Mouse (Mus musculus) spleen, adult 12 weeks (tissue): ENCODE measurements around the gene Akap3.

Experiments
- DNase-seq: peaks from one replicate; pipeline ENCODE4 v3.0.0; 2022; ENCODE audit warnings: low spot score

The Akap3 gene

GRCm38 (mm10) chr6:126852881-126853280 is at the start of gene Akap3:
Gene Akap3, plus strand, starts transcription at chr6:126853098.
- no peak for DNase-seq

DNA sequence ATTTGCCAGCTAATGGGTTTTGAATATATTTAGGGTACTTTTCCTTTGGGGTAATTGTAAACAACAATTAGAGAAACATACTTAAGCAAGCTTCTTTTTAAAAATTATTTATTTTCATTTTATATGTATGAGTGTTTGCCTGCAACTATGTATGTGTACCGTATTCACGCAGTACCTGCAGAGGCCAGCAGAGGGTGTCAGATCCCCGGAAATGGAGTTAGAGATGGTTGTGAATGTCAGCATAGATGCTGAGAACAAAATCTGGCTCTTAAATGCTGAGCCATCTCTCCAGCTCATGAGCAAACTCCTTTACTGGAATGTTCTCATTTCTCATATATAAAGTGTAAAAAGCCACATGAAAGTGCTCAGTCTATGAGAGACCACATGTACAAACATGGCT is 46.1 kb upstream of the Akap3 start:
- DNase-seq, result no peak

- no peak for DNase-seq
Observed at GRCm38 (mm10) chr6:126808134-126808533, 44.8 kb upstream of the Akap3 start.

- no peak for DNase-seq
Observed at GRCm38 (mm10) chr6:126808561-126808960, 44.3 kb upstream of the Akap3 start.

DNA sequence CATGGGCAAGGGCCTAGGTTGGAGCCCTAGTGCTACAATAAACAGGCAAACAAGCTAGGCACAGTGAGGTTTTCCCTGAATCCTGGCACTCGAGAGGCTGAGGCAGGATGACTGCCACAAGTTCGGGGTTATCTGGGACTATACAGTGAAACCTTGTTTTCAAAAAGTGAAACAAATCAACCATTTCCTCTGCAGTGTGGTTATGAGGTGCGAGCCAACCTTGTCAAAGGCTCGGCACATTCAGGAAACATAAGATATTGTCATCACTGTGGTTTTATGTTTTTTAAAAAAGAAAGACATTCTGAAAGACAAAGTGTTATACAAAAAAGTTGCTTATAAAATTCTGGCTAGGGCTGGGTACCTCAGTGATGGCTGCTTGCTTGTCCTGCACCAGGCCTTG is 41.4 kb upstream of the Akap3 start:
- DNase-seq, result no peak

DNA sequence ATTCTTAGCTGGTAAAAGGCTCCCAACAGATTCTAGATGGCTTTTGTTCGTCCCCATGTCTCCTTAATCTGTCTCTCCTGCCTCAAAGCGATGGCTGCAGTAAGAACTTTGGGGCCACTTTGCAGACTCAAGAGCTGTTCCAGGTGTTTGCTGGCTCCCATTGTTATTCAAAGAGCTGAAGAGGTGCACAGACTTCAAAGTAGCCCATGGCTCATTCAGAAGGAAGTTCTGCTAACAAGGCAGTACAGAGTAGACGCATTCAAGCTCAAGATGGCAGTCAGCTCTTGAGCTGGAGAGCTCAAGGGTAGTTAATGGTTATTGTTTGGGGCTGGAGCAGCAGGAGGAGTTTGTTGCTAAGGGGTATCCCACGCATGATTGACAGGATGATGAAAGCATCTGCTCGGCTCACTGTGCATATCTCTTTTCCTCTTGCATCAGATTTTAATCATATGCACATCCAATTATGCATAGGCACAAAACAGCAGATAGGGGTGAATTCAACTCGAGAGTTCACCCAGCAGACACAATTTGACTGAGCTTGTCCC is 37.6 kb upstream of the Akap3 start:
- no peak for DNase-seq

GRCm38 (mm10) chr6:126816338-126816737 is 36.6 kb upstream of the Akap3 start:
- DNase-seq, result no peak

GRCm38 (mm10) chr6:126823087-126823486 is 29.8 kb upstream of the Akap3 start:
- no peak for DNase-seq

DNA sequence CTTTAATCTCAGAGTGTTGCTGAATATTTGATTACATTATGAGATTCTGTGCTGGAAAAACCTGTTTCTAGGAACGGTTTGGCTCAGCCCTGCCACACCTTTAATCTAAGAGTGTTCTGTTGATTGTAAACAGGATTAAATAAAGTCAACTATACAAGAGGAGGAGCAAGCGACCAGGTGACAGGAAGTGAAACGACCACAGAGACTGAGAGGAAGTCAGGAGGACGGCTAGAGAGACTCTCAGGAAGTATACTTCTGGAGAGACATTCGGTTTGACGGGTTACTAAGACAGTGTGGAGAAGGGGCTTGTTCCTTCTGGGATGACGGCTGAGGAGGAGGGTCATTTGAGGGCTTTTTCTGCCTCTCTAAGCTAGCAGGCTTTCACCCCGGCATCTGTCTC is 16.3 kb upstream of the Akap3 start:
- no peak for DNase-seq

GRCm38 (mm10) chr6:126848712-126849704 is 3.9 kb upstream of the Akap3 start, which contains the start of gene Ndufa9:
Gene Ndufa9, minus strand, starts transcription at chr6:126849136.
- peak; percentile 83 for DNase-seq

DNA sequence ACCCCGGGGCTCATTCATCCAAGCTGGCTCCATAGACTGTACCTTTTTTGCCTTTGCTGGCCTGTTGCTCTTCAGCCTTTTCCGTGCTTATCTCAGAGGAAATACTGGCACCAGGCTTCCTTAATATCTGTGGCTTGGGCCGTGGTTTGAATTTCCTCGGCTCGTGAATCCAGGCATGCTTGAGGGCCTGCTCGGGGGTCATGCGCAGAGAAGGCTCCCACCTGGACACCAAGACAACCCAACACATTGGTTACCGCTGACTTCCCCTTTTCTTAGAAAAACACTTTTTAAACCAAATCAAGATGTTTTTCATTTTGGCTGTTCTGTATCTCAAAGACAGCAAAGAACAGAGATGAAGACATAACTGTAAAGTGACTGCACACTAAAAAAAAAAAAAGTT is 24.2 kb downstream of the Akap3 start:
- DNase-seq, result no peak

DNA sequence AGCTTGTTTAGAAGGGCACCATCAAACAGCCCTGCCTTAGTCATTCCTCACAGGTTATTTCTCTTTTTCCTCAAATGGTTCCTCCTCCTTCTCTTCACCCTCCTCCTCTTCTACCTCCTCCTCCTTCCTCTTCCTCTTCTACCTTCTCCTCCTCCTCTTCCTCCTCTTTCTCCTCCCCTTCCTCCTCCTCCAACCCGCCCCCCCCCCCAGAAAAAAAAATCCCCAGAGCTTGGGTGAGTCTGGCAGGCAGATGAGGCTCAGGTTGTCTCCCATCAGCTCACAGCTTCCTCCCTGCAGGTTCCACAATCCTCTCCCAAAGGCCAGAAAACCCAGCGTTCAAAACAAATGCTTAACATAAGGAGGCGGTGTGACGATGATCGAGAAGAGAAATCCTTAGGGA is 54.5 kb downstream of the Akap3 start:
- no peak for DNase-seq

GRCm38 (mm10) chr6:126907876-126908275 is 55.0 kb downstream of the Akap3 start:
- DNase-seq, result no peak

DNA sequence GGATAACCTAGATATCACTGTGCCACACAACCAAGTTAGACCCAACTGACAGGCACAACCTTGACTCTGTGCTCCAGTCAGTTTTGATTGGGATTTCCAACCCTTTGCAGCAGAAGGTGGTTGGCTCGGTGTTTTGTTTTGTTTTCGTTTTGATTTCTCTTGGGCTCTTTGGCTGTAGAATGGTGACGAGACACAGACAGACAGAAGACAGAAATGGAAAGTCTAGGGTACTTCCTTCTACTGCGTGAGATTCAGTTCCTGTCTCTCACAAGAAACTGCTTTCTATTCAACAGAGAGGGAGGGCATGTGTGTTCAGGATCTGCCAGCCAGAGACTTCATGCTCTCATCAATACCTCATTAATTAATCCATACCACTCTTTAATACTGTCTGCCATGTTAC is 57.8 kb downstream of the Akap3 start:
- no peak for DNase-seq

- DNase-seq, result no peak
Observed at GRCm38 (mm10) chr6:126914928-126915327, 62.0 kb downstream of the Akap3 start.

GRCm38 (mm10) chr6:126921111-126921881 is 68.4 kb downstream of the Akap3 start, which contains the start of gene Dyrk4:
Gene Dyrk4, minus strand, starts transcription at chr6:126921839.
- no peak for DNase-seq
